19 mouse cellular contexts compared by ENCODE assay signal in the genomic region with DNA sequence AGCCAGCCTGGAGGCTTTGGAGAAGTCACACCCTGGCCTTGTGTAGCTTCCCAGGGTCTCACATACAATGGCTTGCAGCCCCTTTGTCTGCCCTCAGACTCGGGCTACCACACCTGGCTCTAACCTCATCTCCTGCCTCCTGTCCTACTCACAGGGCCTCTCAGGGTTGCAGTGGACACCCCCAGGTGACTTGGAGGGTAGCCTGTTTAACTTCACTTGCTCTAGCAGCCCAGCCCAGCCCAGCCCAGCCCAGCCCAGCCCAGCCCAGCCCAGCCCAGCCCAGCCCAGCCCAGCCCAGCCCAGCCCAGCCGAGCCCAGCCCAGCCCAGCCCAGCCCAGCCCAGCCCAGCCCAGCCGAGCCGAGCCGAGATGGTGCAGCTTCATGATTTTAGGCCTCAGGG. TPM values are rescaled to one million over a fixed set of nuclear protein-coding genes. Genes with fewer than 3 reads are reported as not detected.
A peak's percentile ranks its signal among the peaks of the same experiment; 100 is the strongest.
DNase-seq lines count a peak whose midpoint lies in the region; ATAC-seq and TF ChIP-seq lines count a peak whose summit lies in the region.
"Had no signal": no experiment of that assay in that cellular context is flagged by ENCODE, and none has a peak within 500 bp of the region (broad histone marks: within the 10 kb centered on the region; RNA-seq: fewer than 3 reads in every experiment).

No protein-coding gene starts in this region.

- peak overlapping the region; percentile 54; the same call in 1 of the 2 replicates for H3K27ac ChIP-seq in forebrain, embryonic 10.5 days
- no peak overlapping the region for H3K27ac ChIP-seq in forebrain, embryonic 13.5 days
- peak overlapping the region; percentile 84 for H3K27ac ChIP-seq in heart, postnatal 0 days (ENCODE audit: low read depth)
- peak overlapping the region; percentile 67 for H3K27ac ChIP-seq in embryonic facial prominence, embryonic 10.5 days (replicated peaks)
- peak overlapping the region; percentile 41; the same call in 1 of the 2 replicates for H3K27ac ChIP-seq in limb, embryonic 12.5 days
- H3K27ac ChIP-seq in kidney, embryonic 16.5 days (ENCODE audit: low read length), result no peak overlapping the region
- H3K27ac ChIP-seq: gastrocnemius, adult 2 months; hindbrain, embryonic 12.5 days; left cerebral cortex, adult 2 months had no signal

- intact Hi-C loops in heart, postnatal 36 days (cut with DNase I), result no loop called here

- DNase-seq in forebrain, embryonic 10.5 days (ENCODE audit: extremely low spot score, low spot score), result no peak
- no peak for DNase-seq in heart, postnatal 0 days (ENCODE audit: low spot score)
- no peak for DNase-seq in heart, postnatal 36 days
- no peak for DNase-seq in embryonic facial prominence, embryonic 10.5 days (ENCODE audit: low spot score)
- DNase-seq: adrenal gland, adult 8-10 months; cerebellum, adult 8-10 months; kidney, postnatal 4 days; layer of hippocampus, adult 9-11 months; lung, adult 2 months; thymus, adult 18-20 months had no signal

- no peak for TF ChIP-seq CTCF in heart, postnatal 0 days (IDR thresholded peaks at IDR 0.05; ENCODE audit: low read depth)

- peaks cover 4% of the 10 kb centered on the region; the same call in 1 of the 2 replicates for H3K36me3 ChIP-seq in forebrain, embryonic 10.5 days (replicated peaks)
- H3K36me3 ChIP-seq in forebrain, embryonic 13.5 days (ENCODE audit: poor library complexity, severe bottlenecking), result no peaks in the 10 kb centered on the region
- H3K36me3 ChIP-seq in heart, postnatal 0 days (replicated peaks; ENCODE audit: control insufficient read depth, insufficient read depth, low read length), result no peaks in the 10 kb centered on the region
- peaks cover 19% of the 10 kb centered on the region; the same call in 1 of the 2 replicates for H3K36me3 ChIP-seq in embryonic facial prominence, embryonic 10.5 days (replicated peaks)
- no peaks in the 10 kb centered on the region; the same call in 1 of the 2 replicates for H3K36me3 ChIP-seq in limb, embryonic 12.5 days
- H3K36me3 ChIP-seq in kidney, embryonic 16.5 days (ENCODE audit: insufficient read depth, low read length), result no peaks in the 10 kb centered on the region
- H3K36me3 ChIP-seq: hindbrain, embryonic 12.5 days had no signal

- H3K27me3 ChIP-seq in forebrain, embryonic 10.5 days (ENCODE audit: poor library complexity, severe bottlenecking), result no peaks in the 10 kb centered on the region
- H3K27me3 ChIP-seq in forebrain, embryonic 13.5 days, result no peaks in the 10 kb centered on the region
- no peaks in the 10 kb centered on the region for H3K27me3 ChIP-seq in heart, postnatal 0 days (ENCODE audit: control insufficient read depth, insufficient read depth, low read length)
- no peaks in the 10 kb centered on the region for H3K27me3 ChIP-seq in embryonic facial prominence, embryonic 10.5 days (replicated peaks; ENCODE audit: low read depth, poor library complexity, severe bottlenecking)
- H3K27me3 ChIP-seq in limb, embryonic 12.5 days, result no peaks in the 10 kb centered on the region
- H3K27me3 ChIP-seq in kidney, embryonic 16.5 days (ENCODE audit: insufficient read depth, low read length), result no peaks in the 10 kb centered on the region
- H3K27me3 ChIP-seq: hindbrain, embryonic 12.5 days had no signal

- H3K4me2 ChIP-seq in forebrain, embryonic 13.5 days, result no peak overlapping the region
- H3K4me2 ChIP-seq in heart, postnatal 0 days (ENCODE audit: low read depth, low read length), result no peak overlapping the region
- no peak overlapping the region for H3K4me2 ChIP-seq in limb, embryonic 12.5 days
- no peak overlapping the region for H3K4me2 ChIP-seq in kidney, embryonic 16.5 days (replicated peaks; ENCODE audit: low read depth, low read length)
- H3K4me2 ChIP-seq: hindbrain, embryonic 12.5 days had no signal

- H3K9ac ChIP-seq in forebrain, embryonic 13.5 days, result no peak overlapping the region
- H3K9ac ChIP-seq in heart, postnatal 0 days (replicated peaks; ENCODE audit: low read depth, low read length), result 0 out of 2 replicates have a peak overlapping the region, but pooled peaks have one; percentile 23
- no peak overlapping the region for H3K9ac ChIP-seq in limb, embryonic 12.5 days (replicated peaks)
- H3K9ac ChIP-seq in kidney, embryonic 16.5 days (replicated peaks; ENCODE audit: low read length), result no peak overlapping the region
- H3K9ac ChIP-seq: hindbrain, embryonic 12.5 days had no signal

- no peak overlapping the region for H3K4me3 ChIP-seq in forebrain, embryonic 10.5 days
- H3K4me3 ChIP-seq in forebrain, embryonic 13.5 days, result no peak overlapping the region
- no peak overlapping the region for H3K4me3 ChIP-seq in heart, postnatal 0 days (ENCODE audit: low read depth, low read length)
- no peak overlapping the region for H3K4me3 ChIP-seq in embryonic facial prominence, embryonic 10.5 days
- H3K4me3 ChIP-seq in limb, embryonic 12.5 days (replicated peaks), result no peak overlapping the region
- H3K4me3 ChIP-seq in kidney, embryonic 16.5 days (ENCODE audit: low read length), result no peak overlapping the region
- H3K4me3 ChIP-seq: gastrocnemius, adult 2 months; hindbrain, embryonic 12.5 days; left cerebral cortex, adult 2 months; midbrain, embryonic 10.5 days had no signal

- 22% methylated on average over 5 of the region's 5 CpGs for WGBS in forebrain, embryonic 10.5 days
- 30% methylated on average over 5 of the region's 5 CpGs for WGBS in forebrain, embryonic 13.5 days
- 6% methylated on average over 5 of the region's 5 CpGs for WGBS in heart, postnatal 0 days
- 23% methylated on average over 5 of the region's 5 CpGs for WGBS in embryonic facial prominence, embryonic 10.5 days
- 10% methylated on average over 5 of the region's 5 CpGs for WGBS in limb, embryonic 12.5 days
- WGBS in kidney, embryonic 16.5 days, result 10% methylated on average over 5 of the region's 5 CpGs

- H3K4me1 ChIP-seq in forebrain, embryonic 10.5 days, result peaks cover 44% of the 10 kb centered on the region
- 0 out of 2 replicates have a peak, but pooled peaks cover 7% of the 10 kb centered on the region for H3K4me1 ChIP-seq in forebrain, embryonic 13.5 days
- peaks cover 24% of the 10 kb centered on the region for H3K4me1 ChIP-seq in heart, postnatal 0 days (ENCODE audit: control insufficient read depth, insufficient read depth)
- H3K4me1 ChIP-seq in embryonic facial prominence, embryonic 10.5 days, result peaks cover 57% of the 10 kb centered on the region
- peaks cover 45% of the 10 kb centered on the region for H3K4me1 ChIP-seq in limb, embryonic 12.5 days (replicated peaks)
- 0 out of 2 replicates have a peak, but pooled peaks cover 3% of the 10 kb centered on the region for H3K4me1 ChIP-seq in kidney, embryonic 16.5 days (ENCODE audit: insufficient read depth, low read length)

- no peak for ATAC-seq in forebrain, embryonic 13.5 days
- ATAC-seq in heart, postnatal 0 days (ENCODE audit: insufficient read depth, low read depth), result peak; percentile 47
- no peak for ATAC-seq in limb, embryonic 12.5 days (ENCODE audit: insufficient number of reproducible peaks, insufficient read depth, low FRiP score, low TSS enrichment, low read depth)
- ATAC-seq in erythroid progenitor cell, adult 5-6 weeks (replicated peaks; ENCODE audit: low FRiP score, poor library complexity, severe bottlenecking), result no peak
- ATAC-seq in kidney, embryonic 16.5 days (ENCODE audit: low FRiP score, low TSS enrichment), result no peak
- ATAC-seq: inflammation-experienced regulatory T-cells, adult 6 months had no signal

- no peaks in the 10 kb centered on the region for H3K9me3 ChIP-seq in forebrain, embryonic 10.5 days
- H3K9me3 ChIP-seq in forebrain, embryonic 13.5 days (replicated peaks), result no peaks in the 10 kb centered on the region
- H3K9me3 ChIP-seq in heart, postnatal 0 days (replicated peaks; ENCODE audit: control insufficient read depth, low read length), result no peaks in the 10 kb centered on the region
- no peaks in the 10 kb centered on the region for H3K9me3 ChIP-seq in embryonic facial prominence, embryonic 10.5 days
- no peaks in the 10 kb centered on the region for H3K9me3 ChIP-seq in limb, embryonic 12.5 days
- no peaks in the 10 kb centered on the region for H3K9me3 ChIP-seq in kidney, embryonic 16.5 days (ENCODE audit: low read length)
- H3K9me3 ChIP-seq: hindbrain, embryonic 12.5 days; midbrain, embryonic 10.5 days had no signal

- TF ChIP-seq EP300 in heart, postnatal 0 days (IDR thresholded peaks at IDR 0.05; ENCODE audit: low read depth), result no peak

RNA-seq across cellular contexts. Expression of a gene that starts 43.5 kb away (rescaled TPM):
- 26.4 and 28.0 TPM in 2 replicates for polyA plus RNA-seq in forebrain, embryonic 10.5 days (2016; fragmentation: Nextera tagmentation; extraction: Ambion mirVana)
- polyA plus RNA-seq in forebrain, embryonic 13.5 days (2015; fragmentation: Nextera tagmentation; extraction: Ambion mirVana), result 5.8 and 8.1 TPM in 2 replicates
- total RNA-seq in heart, postnatal 0 days (2014; rRNA removed; ENCODE audit: low replicate concordance), result 53.3 and 79.8 TPM in 2 replicates
- polyA plus RNA-seq in heart, postnatal 0 days (2015; fragmentation: Nextera tagmentation; extraction: Ambion mirVana), result 11.6 and 12.9 TPM in 2 replicates
- total RNA-seq in heart, postnatal 36 days (2021), result 1 to 10 TPM; 5.4 to 8.0 TPM
- polyA plus RNA-seq in embryonic facial prominence, embryonic 10.5 days (2016; fragmentation: Nextera tagmentation; extraction: Ambion mirVana), result 37.9 and 38.7 TPM in 2 replicates
- polyA plus RNA-seq in limb, embryonic 12.5 days (2016; fragmentation: Nextera tagmentation; extraction: Ambion mirVana), result 58.4 and 59.0 TPM in 2 replicates
- total RNA-seq in erythroid progenitor cell, adult 5-6 weeks (2015; ENCODE audit: low replicate concordance), result not detected in 2 replicates
- not detected in 2 replicates for total RNA-seq in erythroid progenitor cell, adult 5-6 weeks (2017; ENCODE audit: low replicate concordance)
- 12.3 and 15.7 TPM in 2 replicates for polyA plus RNA-seq in kidney, embryonic 16.5 days (2015; fragmentation: Nextera tagmentation; extraction: Ambion mirVana)
- polyA plus RNA-seq: inflammation-experienced regulatory T-cells, adult 6 months had no signal

RNA-seq across cellular contexts. Expression of a gene that starts 53.6 kb away (rescaled TPM):
- 104 and 106 TPM in 2 replicates for polyA plus RNA-seq in forebrain, embryonic 10.5 days (2016; fragmentation: Nextera tagmentation; extraction: Ambion mirVana)
- 130 and 134 TPM in 2 replicates for polyA plus RNA-seq in forebrain, embryonic 13.5 days (2015; fragmentation: Nextera tagmentation; extraction: Ambion mirVana)
- 116 and 146 TPM in 2 replicates for total RNA-seq in heart, postnatal 0 days (2014; rRNA removed; ENCODE audit: low replicate concordance)
- polyA plus RNA-seq in heart, postnatal 0 days (2015; fragmentation: Nextera tagmentation; extraction: Ambion mirVana), result 123 and 131 TPM in 2 replicates
- 100 to 1,000 TPM; 132 to 136 TPM for total RNA-seq in heart, postnatal 36 days (2021)
- 108 and 115 TPM in 2 replicates for polyA plus RNA-seq in embryonic facial prominence, embryonic 10.5 days (2016; fragmentation: Nextera tagmentation; extraction: Ambion mirVana)
- 111 and 115 TPM in 2 replicates for polyA plus RNA-seq in limb, embryonic 12.5 days (2016; fragmentation: Nextera tagmentation; extraction: Ambion mirVana)
- 101 and 141 TPM in 2 replicates for total RNA-seq in erythroid progenitor cell, adult 5-6 weeks (2015; ENCODE audit: low replicate concordance)
- total RNA-seq in erythroid progenitor cell, adult 5-6 weeks (2017; ENCODE audit: low replicate concordance), result 113 and 126 TPM in 2 replicates
- polyA plus RNA-seq in kidney, embryonic 16.5 days (2015; fragmentation: Nextera tagmentation; extraction: Ambion mirVana), result 123 and 136 TPM in 2 replicates

Comparison
In these comparisons a context has a peak if more than half of its experiments do, and no peak if none do; other contexts are left out.
1. H3K27ac ChIP-seq: peak in forebrain, embryonic 10.5 days (single experiment), heart, postnatal 0 days (single experiment), embryonic facial prominence, embryonic 10.5 days (single experiment) and limb, embryonic 12.5 days (single experiment); none in forebrain, embryonic 13.5 days (single experiment) and kidney, embryonic 16.5 days (single experiment).